Mouse (Mus musculus): Measurements from ENCODE around the gene Dgki.

The Dgki gene

DNA sequence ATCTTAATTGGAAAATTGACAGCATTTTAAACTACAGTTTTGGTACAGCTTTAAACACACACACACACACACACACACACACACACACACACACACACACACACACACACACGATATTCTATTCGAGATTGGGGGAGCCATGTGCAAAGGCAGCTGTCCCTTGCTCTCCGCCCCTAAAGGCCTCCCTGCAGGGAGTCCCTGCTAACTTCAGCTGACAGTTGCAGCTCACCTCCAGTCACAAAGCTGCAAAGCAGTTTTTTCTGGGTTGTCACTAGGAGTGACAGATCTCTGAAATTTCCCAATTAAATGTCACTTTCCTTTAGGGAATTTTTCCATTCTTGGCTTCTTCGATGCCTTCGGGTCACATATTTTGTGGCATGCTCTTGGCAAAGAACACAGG, 489.5 kb downstream of the Dgki start:
- DNase-seq (ENCODE audit: low read depth, low spot score): no peak

DNA sequence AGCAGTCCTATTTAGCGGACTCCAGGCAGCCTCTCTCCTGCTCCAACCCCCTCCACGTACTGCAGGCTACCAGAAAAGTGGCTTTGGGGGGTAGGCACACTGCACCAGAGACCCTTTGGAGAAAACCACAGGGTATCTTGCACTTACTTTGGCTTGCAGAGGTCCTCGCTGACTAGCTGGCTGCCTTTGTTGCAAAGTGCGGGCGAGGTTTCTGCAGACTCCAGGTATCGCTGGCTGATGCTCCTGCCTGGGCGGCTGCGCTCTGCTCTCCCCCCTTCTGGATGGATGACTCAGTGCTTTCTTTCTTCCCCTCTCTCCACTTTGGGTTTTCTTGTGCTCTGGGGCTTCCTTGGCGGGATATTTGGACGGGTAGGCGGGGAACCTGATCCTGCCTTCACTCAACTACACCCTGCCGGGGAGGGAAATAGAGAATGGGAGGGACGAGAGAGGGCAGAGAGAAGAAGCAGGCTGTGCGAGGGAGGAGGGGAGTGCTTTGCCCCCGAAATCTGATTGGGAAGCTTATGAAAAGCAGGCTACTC, 490.2 kb downstream of the Dgki start, which contains the start of gene Ptn:
TSS of gene Ptn (minus strand) at position 474 of the 539 bp plus-strand sequence.
- DNase-seq (ENCODE audit: low read depth, low spot score): no peak

DNA sequence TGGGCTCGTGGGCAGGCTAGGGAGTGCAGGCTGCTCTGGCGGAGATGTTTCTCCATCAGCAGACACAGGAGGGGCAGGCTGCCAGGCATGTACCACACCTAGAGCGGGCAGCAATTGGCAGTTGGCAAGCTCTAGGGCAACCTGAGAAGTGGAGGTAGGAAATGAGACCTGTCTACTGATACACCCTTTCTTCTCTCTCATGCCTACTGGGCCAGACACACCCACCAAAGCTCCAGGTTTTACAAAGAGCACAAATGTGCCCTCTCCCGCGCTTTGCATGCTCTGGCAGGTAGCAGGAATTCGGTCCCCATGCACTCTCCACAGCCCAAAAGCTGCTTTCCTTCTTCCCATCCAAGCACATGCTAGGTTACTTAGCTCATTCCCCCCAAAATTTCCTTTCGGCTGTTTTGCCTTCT, 490.7 kb downstream of the Dgki start:
- DNase-seq (ENCODE audit: low read depth, low spot score): no peak

DNA sequence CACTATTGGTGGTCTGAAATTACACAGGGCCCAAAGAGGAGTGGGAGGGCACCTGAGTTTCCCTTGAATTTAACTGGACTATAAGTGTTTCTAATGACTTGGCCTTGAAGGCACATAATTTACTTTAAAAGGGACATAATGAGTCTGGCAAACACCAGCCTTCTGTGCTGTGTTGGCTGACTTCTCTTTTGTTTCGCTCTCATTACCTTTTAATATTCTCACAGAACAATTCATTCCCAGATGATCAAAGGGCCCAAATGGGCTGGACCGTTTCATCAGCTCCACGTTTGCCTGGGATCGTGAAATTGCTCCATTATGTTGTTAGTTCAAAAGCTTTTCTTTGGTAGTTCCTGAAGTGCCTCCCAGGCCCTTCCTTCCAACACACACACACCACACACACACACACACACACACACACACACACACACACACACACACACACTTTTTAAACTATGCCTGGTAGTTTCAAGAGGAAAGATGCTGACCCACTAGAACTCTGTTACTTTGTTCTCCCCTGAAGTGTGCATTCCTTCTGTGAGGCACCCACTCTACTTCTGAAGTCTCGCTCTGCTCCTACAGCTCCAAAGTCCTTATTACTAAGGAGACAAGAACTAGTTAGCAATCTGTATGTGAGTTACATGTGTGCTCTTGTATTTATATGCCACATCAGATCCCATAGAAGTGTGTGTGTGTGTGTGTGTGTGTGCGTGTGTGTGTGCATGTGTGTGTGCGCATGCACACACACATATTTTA, 491.5 kb downstream of the Dgki start:
- no peak for DNase-seq (ENCODE audit: low read depth, low spot score)

DNA sequence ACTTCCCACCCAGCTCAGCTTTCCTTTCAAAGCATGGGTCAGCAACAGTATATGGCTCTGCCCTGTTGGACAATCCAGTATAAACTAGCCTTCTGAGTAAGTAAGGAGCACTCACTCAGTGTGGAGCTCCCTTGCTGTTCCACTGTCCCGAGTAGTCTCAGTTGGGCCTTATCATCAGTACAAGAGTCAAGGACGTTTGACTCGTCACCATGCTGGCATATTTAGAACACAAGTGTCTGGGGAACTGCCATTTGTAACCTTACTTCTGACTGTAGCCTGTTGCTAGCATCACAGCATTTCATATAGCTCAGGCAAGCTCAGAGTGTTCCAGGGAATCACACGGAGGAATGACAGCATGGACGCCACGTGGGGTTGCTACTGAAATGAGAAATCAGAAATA, 493.1 kb downstream of the Dgki start:
- DNase-seq (ENCODE audit: low read depth, low spot score): no peak

DNA sequence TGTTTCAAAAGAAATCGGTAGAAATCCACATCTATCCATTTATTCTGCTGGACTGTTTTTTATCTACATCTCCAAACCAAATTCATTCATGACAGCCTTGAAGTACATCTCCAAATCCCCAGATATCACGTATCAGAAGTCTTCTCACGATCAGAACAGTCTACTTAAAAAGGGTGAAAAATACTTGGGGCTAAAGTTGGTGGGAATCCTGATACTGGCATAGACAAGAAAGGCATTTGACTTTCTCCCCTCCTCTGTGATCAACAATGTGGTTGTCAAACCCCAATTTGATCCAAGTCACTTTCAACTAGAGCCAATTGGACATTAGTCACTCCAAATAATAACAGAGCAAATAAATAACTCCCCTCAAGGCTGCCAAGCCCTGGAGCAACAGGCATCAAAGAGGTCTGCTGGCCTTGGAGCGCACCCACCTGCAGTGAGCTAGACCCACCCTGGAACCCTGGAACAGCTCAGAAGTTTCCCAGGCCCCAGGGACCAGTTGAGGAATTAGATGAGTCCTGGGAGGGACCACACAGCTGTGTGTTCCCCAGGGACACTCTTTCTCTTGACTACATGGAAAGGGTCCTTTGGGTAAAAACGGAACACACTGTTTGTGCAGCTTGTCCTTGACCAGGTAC, 499.6 kb downstream of the Dgki start:
- DNase-seq (ENCODE audit: low read depth, low spot score): no peak

DNA sequence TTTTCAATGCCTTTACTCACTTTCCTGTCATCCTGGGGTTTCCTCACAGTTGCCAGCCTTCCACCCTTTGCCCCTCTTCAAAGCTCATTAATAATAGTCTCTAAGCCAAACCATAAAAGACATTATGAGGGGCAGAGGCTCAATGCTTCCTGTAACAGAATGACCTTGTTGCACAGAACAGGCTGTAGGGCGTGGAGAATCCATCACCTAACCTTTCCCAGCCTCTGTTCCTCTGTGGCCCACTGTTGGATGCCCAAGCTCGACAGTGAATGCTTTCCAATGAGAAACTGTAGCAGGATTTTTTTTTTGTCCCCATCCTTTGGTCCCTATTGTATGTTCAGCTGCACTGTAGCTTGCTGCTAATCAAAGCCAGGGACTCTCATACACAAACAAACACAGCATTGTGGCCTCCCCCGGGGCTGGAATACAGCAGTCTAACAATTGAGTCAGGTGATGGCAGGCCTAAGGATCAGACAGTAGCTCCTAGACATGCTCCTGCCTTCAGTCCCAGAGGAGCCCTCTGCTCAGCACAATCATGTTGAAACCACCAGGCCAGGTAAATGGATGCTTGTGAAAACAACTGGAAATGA, 502.8 kb downstream of the Dgki start:
- DNase-seq (ENCODE audit: low read depth, low spot score): no peak
